24 mouse cellular contexts compared by ENCODE assay signal in genomic region chr13:52448902-52449301, GRCm38 (mm10).
DNase-seq lines count a peak whose midpoint lies in the region; ATAC-seq and TF ChIP-seq lines count a peak whose summit lies in the region.
"Had no signal": no experiment of that assay in that cellular context is flagged by ENCODE, and none has a peak within 500 bp of the region (broad histone marks: within the 10 kb centered on the region; RNA-seq: fewer than 3 reads in every experiment).

No protein-coding gene starts in this region.

- H3K4me3 ChIP-seq in forebrain, postnatal 0 days (ENCODE audit: low read depth, low read length) = no peak overlapping the region
- H3K4me3 ChIP-seq in forebrain, embryonic 15.5 days = no peak overlapping the region
- H3K4me3 ChIP-seq: embryonic facial prominence, embryonic 12.5 days; embryonic facial prominence, embryonic 15.5 days; heart, embryonic 12.5 days; heart, embryonic 15.5 days; hindbrain, embryonic 12.5 days; hindbrain, embryonic 15.5 days had no signal

- no peaks in the 10 kb centered on the region for H3K27me3 ChIP-seq in forebrain, postnatal 0 days (ENCODE audit: insufficient read depth, low read length)
- no peaks in the 10 kb centered on the region for H3K27me3 ChIP-seq in forebrain, embryonic 15.5 days
- H3K27me3 ChIP-seq: embryonic facial prominence, embryonic 12.5 days; embryonic facial prominence, embryonic 15.5 days; heart, embryonic 12.5 days; heart, embryonic 15.5 days; hindbrain, embryonic 12.5 days; hindbrain, embryonic 15.5 days had no signal

- intact Hi-C loops in heart, postnatal 36 days (cut with DNase I) = no loop called here

- H3K4me1 ChIP-seq in forebrain, postnatal 0 days (ENCODE audit: insufficient read depth) = peaks cover 5% of the 10 kb centered on the region; the same call in 1 of the 2 replicates
- H3K4me1 ChIP-seq in forebrain, embryonic 15.5 days = peaks cover 13% of the 10 kb centered on the region
- H3K4me1 ChIP-seq: embryonic facial prominence, embryonic 15.5 days; hindbrain, embryonic 15.5 days had no signal

- DNase-seq in forebrain, postnatal 0 days = peak; percentile 40
- peak; percentile 12 to 17 for DNase-seq in B cell, adult 2 months
- peak; percentile 66 for DNase-seq in brain, adult 2 months (ENCODE audit: low read depth, low spot score)
- DNase-seq in right cerebral cortex, adult 2 months (ENCODE audit: low spot score in 2 of 2) = no peak
- DNase-seq in heart, postnatal 36 days = no peak
- DNase-seq in adrenal gland, adult (ENCODE audit: inconsistent age in 2 of 2, low spot score in 1 of 2) = no peak
- DNase-seq: adrenal gland, postnatal 10 days; cerebellum, adult 18-20 months; cerebellum, adult 9-10 months; cerebellum, postnatal 14 days; gastrocnemius, postnatal 25 days; heart, adult 18-20 months; heart, postnatal 10 days; kidney, adult 2 months had no signal

- no peak overlapping the region for H3K4me2 ChIP-seq in forebrain, postnatal 0 days (ENCODE audit: low read depth)
- H3K4me2 ChIP-seq in forebrain, embryonic 15.5 days (replicated peaks) = no peak overlapping the region
- H3K4me2 ChIP-seq: embryonic facial prominence, embryonic 12.5 days; embryonic facial prominence, embryonic 15.5 days; heart, embryonic 12.5 days; heart, embryonic 15.5 days; hindbrain, embryonic 12.5 days; hindbrain, embryonic 15.5 days had no signal

- H3K9me3 ChIP-seq in forebrain, postnatal 0 days (ENCODE audit: low read length) = no peaks in the 10 kb centered on the region
- H3K9me3 ChIP-seq in forebrain, embryonic 15.5 days = no peaks in the 10 kb centered on the region
- H3K9me3 ChIP-seq: embryonic facial prominence, embryonic 12.5 days; embryonic facial prominence, embryonic 15.5 days; heart, embryonic 12.5 days; heart, embryonic 15.5 days; hindbrain, embryonic 12.5 days; hindbrain, embryonic 15.5 days had no signal

- peak; percentile 48; the same call in 1 of the 2 replicates for ATAC-seq in forebrain, postnatal 0 days
- ATAC-seq in forebrain, embryonic 15.5 days (replicated peaks) = no peak
- ATAC-seq in monocyte, adult 5-6 weeks (replicated peaks; ENCODE audit: insufficient number of reproducible peaks, low FRiP score, low TSS enrichment, poor library complexity, severe bottlenecking) = peak; percentile 71
- ATAC-seq: intestine, postnatal 0 days had no signal

- 64% methylated on average over 11 of the region's 11 CpGs for WGBS in forebrain, postnatal 0 days
- WGBS in forebrain, embryonic 15.5 days = 76% methylated on average over 11 of the region's 11 CpGs

- H3K9ac ChIP-seq in forebrain, postnatal 0 days = no peak overlapping the region
- no peak overlapping the region for H3K9ac ChIP-seq in forebrain, embryonic 15.5 days (replicated peaks)
- H3K9ac ChIP-seq: embryonic facial prominence, embryonic 12.5 days; embryonic facial prominence, embryonic 15.5 days; heart, embryonic 12.5 days; heart, embryonic 15.5 days; hindbrain, embryonic 12.5 days; hindbrain, embryonic 15.5 days had no signal

- H3K27ac ChIP-seq in forebrain, postnatal 0 days (ENCODE audit: low read depth, low read length) = no peak overlapping the region
- no peak overlapping the region for H3K27ac ChIP-seq in forebrain, embryonic 15.5 days (replicated peaks)
- H3K27ac ChIP-seq: embryonic facial prominence, embryonic 12.5 days; embryonic facial prominence, embryonic 15.5 days; heart, embryonic 15.5 days; hindbrain, embryonic 12.5 days; hindbrain, embryonic 15.5 days had no signal

- no peak for TF ChIP-seq CTCF in forebrain, postnatal 0 days (IDR thresholded peaks at IDR 0.05; ENCODE audit: low read depth)

- no peaks in the 10 kb centered on the region for H3K36me3 ChIP-seq in forebrain, postnatal 0 days (ENCODE audit: insufficient read depth)
- H3K36me3 ChIP-seq in forebrain, embryonic 15.5 days = no peaks in the 10 kb centered on the region
- H3K36me3 ChIP-seq: embryonic facial prominence, embryonic 12.5 days; embryonic facial prominence, embryonic 15.5 days; G1E; heart, embryonic 12.5 days; heart, embryonic 15.5 days; hindbrain, embryonic 12.5 days; hindbrain, embryonic 15.5 days had no signal

Comparison
In these comparisons a context has a peak if more than half of its experiments do, and no peak if none do; other contexts are left out.
1. DNase-seq: peak in forebrain, postnatal 0 days (single experiment), B cell, adult 2 months (2 of 2) and brain, adult 2 months (single experiment); none in right cerebral cortex, adult 2 months (0 of 2), heart, postnatal 36 days (0 of 2) and adrenal gland, adult (0 of 2).